Mouse (Mus musculus): ENCODE measurements around the gene Dync1li1. TPM values are rescaled to one million over a fixed set of nuclear protein-coding genes. Genes with fewer than 3 reads are reported as not detected.
"Not testable (repeated sequence)": the region's sequence is repeated elsewhere in the genome, so short reads cannot be mapped to it uniquely, and the experiment has no call there.

The Dync1li1 gene
- 87.6 and 107 TPM in 2 replicates for polyA plus RNA-seq (2014; fragmentation: Nextera tagmentation; extraction: Ambion mirVana)

- peak within 1 kb of the TSS; percentile 98 for H3K27ac ChIP-seq
- H3K36me3 ChIP-seq (replicated peaks; ENCODE audit: control insufficient read depth, insufficient read depth) = peaks cover 23% of the 10 kb centered on the region
- H3K4me1 ChIP-seq (replicated peaks; ENCODE audit: control insufficient read depth, insufficient read depth, low read length) = peaks cover 22% of the 10 kb centered on the region
- peak within 1 kb of the TSS; percentile 99 for H3K4me3 ChIP-seq (replicated peaks; ENCODE audit: low read length)
- peak; percentile 94 for ATAC-seq (ENCODE audit: low FRiP score)
- no peaks in the 10 kb centered on the region for H3K27me3 ChIP-seq (ENCODE audit: control insufficient read depth, insufficient read depth, low read length)
- DNase-seq (ENCODE audit: low spot score) = peak; percentile 97
- H3K4me2 ChIP-seq (replicated peaks) = peak within 1 kb of the TSS; percentile 63
- H3K9me3 ChIP-seq (ENCODE audit: control insufficient read depth, low read length) = no peaks in the 10 kb centered on the region
- WGBS = under 1% methylated on average over 55 of the region's 57 CpGs
- peak within 1 kb of the TSS; percentile 99 for H3K9ac ChIP-seq
Observed at GRCm38 (mm10) chr9:114688252-114688952, at the start of gene Dync1li1. Gene Dync1li1, plus strand, starts transcription at chr9:114688790.

- H3K27me3 ChIP-seq (ENCODE audit: control insufficient read depth, insufficient read depth, low read length) = peaks cover 19% of the 10 kb centered on the region
- H3K4me1 ChIP-seq (replicated peaks; ENCODE audit: control insufficient read depth, insufficient read depth, low read length) = peaks cover 11% of the 10 kb centered on the region
- H3K9ac ChIP-seq = peak overlapping the region; percentile 72
- no peaks in the 10 kb centered on the region for H3K9me3 ChIP-seq (ENCODE audit: control insufficient read depth, low read length)
- H3K36me3 ChIP-seq (replicated peaks; ENCODE audit: control insufficient read depth, insufficient read depth) = no peaks in the 10 kb centered on the region; the same call in none of the 2 replicates
- DNase-seq (ENCODE audit: low spot score) (no peak), ATAC-seq (ENCODE audit: low FRiP score) (no peak; the same call in 1 of the 2 replicates)
- H3K4me2 ChIP-seq (replicated peaks) = peak overlapping the region; percentile 95
- peak overlapping the region; percentile 77 for H3K27ac ChIP-seq
- 17% methylated on average over 18 of the region's 18 CpGs for WGBS
- H3K4me3 ChIP-seq (replicated peaks; ENCODE audit: low read length) = peak overlapping the region; percentile 81
Observed at GRCm38 (mm10) chr9:114639186-114639748, 49.3 kb upstream of the Dync1li1 start.

- Histone ChIP-seq H3K36me3 (replicated peaks; ENCODE audit: control insufficient read depth, insufficient read depth) (no peaks in the 10 kb centered on the region; the same call in none of the 2 replicates), H3K4me3 (replicated peaks; ENCODE audit: low read length) (peak within 1 kb of the TSS; percentile 81), H3K4me2 (replicated peaks) (peak within 1 kb of the TSS; percentile 95), H3K9me3 (ENCODE audit: control insufficient read depth, low read length) (no peaks in the 10 kb centered on the region), H3K4me1 (replicated peaks; ENCODE audit: control insufficient read depth, insufficient read depth, low read length) (peaks cover 11% of the 10 kb centered on the region), H3K27me3 (ENCODE audit: control insufficient read depth, insufficient read depth, low read length) (peaks cover 19% of the 10 kb centered on the region), H3K27ac (peak within 1 kb of the TSS; percentile 77), H3K9ac (peak within 1 kb of the TSS; percentile 72)
- peak; percentile 100 for DNase-seq (ENCODE audit: low spot score)
- peak; percentile 98 for ATAC-seq (ENCODE audit: low FRiP score)
- WGBS = 4% methylated on average over 51 of the region's 51 CpGs
Observed at GRCm38 (mm10) chr9:114639839-114640646, 48.5 kb upstream of the Dync1li1 start, which contains the start of gene Cnot10. Gene Cnot10, minus strand, starts transcription at chr9:114640184.

GRCm38 (mm10) chr9:114646556-114647505 lies 41.8 kb upstream of the Dync1li1 start:
- Histone ChIP-seq H3K4me3 (replicated peaks; ENCODE audit: low read length) (no peak overlapping the region), H3K4me1 (replicated peaks; ENCODE audit: control insufficient read depth, insufficient read depth, low read length) (no peaks in the 10 kb centered on the region), H3K4me2 (replicated peaks) (no peak overlapping the region), H3K9me3 (ENCODE audit: control insufficient read depth, low read length) (no peaks in the 10 kb centered on the region), H3K36me3 (replicated peaks; ENCODE audit: control insufficient read depth, insufficient read depth) (no peaks in the 10 kb centered on the region), H3K27ac (no peak overlapping the region), H3K27me3 (ENCODE audit: control insufficient read depth, insufficient read depth, low read length) (peaks cover 19% of the 10 kb centered on the region), H3K9ac (no peak overlapping the region)
- 92% methylated on average over 12 of the region's 12 CpGs for WGBS
- DNase-seq (ENCODE audit: low spot score) = no peak
- ATAC-seq (ENCODE audit: low FRiP score) = no peak

GRCm38 (mm10) chr9:114647506-114648432 lies 40.8 kb upstream of the Dync1li1 start:
- Histone ChIP-seq H3K9ac (no peak overlapping the region), H3K9me3 (ENCODE audit: control insufficient read depth, low read length) (no peaks in the 10 kb centered on the region), H3K36me3 (replicated peaks; ENCODE audit: control insufficient read depth, insufficient read depth) (no peaks in the 10 kb centered on the region), H3K4me1 (replicated peaks; ENCODE audit: control insufficient read depth, insufficient read depth, low read length) (no peaks in the 10 kb centered on the region), H3K27me3 (ENCODE audit: control insufficient read depth, insufficient read depth, low read length) (peaks cover 15% of the 10 kb centered on the region), H3K27ac (no peak overlapping the region), H3K4me3 (replicated peaks; ENCODE audit: low read length) (no peak overlapping the region), H3K4me2 (replicated peaks) (no peak overlapping the region)
- whole genome bisulfite sequencing = 83% methylated on average over 28 of the region's 28 CpGs
- DNase-seq (ENCODE audit: low spot score) = no peak
- ATAC-seq (ENCODE audit: low FRiP score) = no peak

GRCm38 (mm10) chr9:114648472-114648871 lies 40.1 kb upstream of the Dync1li1 start:
- DNase-seq (ENCODE audit: low spot score) = peak; percentile 72
- not testable (repeated sequence) for ATAC-seq (ENCODE audit: low FRiP score)
- WGBS = 54% methylated on average over 8 of the region's 9 CpGs

GRCm38 (mm10) chr9:114649371-114649770 lies 39.2 kb upstream of the Dync1li1 start:
- no peaks in the 10 kb centered on the region for H3K9me3 ChIP-seq (ENCODE audit: control insufficient read depth, low read length)
- ATAC-seq (ENCODE audit: low FRiP score) (no peak), DNase-seq (ENCODE audit: low spot score) (no peak)
- no peaks in the 10 kb centered on the region for H3K27me3 ChIP-seq (ENCODE audit: control insufficient read depth, insufficient read depth, low read length)
- H3K36me3 ChIP-seq (replicated peaks; ENCODE audit: control insufficient read depth, insufficient read depth) = no peaks in the 10 kb centered on the region
- 81% methylated on average over 5 of the region's 5 CpGs for WGBS
- no peak overlapping the region for H3K9ac ChIP-seq
- H3K4me2 ChIP-seq (replicated peaks) = no peak overlapping the region
- no peaks in the 10 kb centered on the region for H3K4me1 ChIP-seq (replicated peaks; ENCODE audit: control insufficient read depth, insufficient read depth, low read length)
- H3K4me3 ChIP-seq (replicated peaks; ENCODE audit: low read length) = no peak overlapping the region
- H3K27ac ChIP-seq = no peak overlapping the region

More at GRCm38 (mm10) chr9:114648472-114648871, 40.1 kb upstream of the Dync1li1 start:
- H3K4me2 ChIP-seq (replicated peaks); H3K4me3 ChIP-seq (replicated peaks; ENCODE audit: low read length); H3K4me1 ChIP-seq (replicated peaks; ENCODE audit: control insufficient read depth, insufficient read depth, low read length); H3K36me3 ChIP-seq (replicated peaks; ENCODE audit: control insufficient read depth, insufficient read depth); H3K9me3 ChIP-seq (ENCODE audit: control insufficient read depth, low read length); H3K27ac ChIP-seq; H3K9ac ChIP-seq; H3K27me3 ChIP-seq (ENCODE audit: control insufficient read depth, insufficient read depth, low read length): not testable (repeated sequence)

Measured in hindbrain, embryonic 14.5 days (tissue).